Mouse (Mus musculus): ENCODE measurements around the gene Aagab.

The Aagab gene

DNA sequence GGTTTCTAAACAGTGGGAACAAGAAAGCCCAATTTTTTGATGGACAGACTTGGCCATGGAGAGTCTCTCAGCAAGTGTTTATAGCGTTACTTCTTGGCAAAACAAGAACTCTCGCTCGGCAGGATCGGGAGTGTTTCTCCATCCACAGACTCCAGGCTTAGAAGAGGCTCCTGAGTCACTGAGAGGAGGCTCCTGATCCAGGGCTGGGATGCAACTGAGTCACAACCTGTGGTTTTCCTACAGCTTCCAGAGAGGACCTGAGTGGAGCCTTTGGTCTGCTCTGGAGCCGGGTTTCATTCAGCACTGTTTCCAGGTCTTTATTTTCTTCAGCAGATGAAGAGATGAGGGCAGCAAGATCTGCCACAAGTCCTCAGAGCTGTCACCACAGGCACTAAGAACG is 5.5 kb downstream of the Aagab start:
- DNase-seq, result no peak

DNA sequence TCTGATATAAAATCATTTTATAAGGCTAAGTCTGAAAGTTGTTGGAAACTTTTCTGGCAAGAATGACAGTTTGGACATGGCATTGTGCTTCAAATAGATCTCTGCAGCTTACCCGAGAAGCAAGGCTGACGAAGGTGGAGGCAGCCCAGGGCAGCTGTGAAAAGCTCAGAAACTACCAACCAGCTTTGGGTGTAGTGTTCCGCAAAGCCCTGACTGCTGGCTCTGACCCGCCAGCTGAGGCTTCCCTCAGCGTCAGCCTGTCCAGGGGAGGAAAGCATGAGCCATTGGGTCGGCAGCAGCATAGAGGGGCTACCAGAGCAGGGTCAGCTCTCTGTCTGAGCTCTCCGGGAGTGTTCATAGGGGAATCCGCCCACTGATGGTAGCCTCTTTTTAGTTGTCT is 6.8 kb downstream of the Aagab start:
- DNase-seq, result no peak

DNA sequence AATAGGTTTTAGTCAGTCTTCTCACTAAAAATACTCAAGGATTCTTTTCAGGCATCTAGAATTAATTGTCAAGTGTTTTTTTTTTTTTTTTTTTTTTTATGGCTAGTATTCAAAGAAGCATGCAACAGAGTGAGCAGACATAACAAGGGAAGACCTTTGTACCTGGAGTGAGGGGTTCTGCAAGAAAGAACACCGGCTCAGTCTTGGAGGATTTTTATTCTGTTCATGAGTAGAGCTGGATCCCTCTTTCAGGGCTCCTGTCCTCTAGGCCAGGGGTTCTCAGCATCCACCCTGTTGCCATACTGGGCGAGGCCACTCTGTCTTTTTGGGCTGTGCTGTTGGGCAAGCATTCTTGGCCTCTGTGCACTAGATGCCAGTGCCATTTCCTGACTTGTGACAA is 7.3 kb downstream of the Aagab start:
- DNase-seq, result no peak

- DNase-seq, result no peak
Measured at GRCm38 (mm10) chr9:63610231-63610630, 7.8 kb downstream of the Aagab start.

DNA sequence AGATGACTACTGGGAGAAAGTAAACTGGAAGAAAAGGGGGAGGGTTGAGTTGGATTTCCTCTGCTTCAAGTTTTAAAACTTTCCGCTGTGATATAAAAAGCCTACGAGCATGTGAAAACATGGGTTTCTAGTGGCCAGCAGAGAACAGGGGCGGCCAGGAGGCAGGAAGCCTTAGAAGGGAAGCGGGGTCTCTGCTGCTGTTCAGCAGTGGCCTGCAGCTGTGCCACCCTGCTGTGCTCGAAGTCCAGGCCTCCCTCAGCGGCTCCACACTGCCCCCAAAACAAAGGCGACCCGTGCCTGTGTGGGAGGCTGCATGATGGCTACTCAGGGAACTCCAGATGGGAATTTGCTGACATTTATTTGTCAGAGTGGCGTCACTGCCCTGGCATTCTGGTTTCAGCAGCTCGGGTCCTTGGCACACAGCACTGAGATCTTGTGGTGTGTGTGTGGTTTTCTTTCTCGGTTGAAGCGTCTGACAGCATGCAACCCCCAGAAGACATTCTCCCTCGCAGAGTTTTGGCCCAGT is 8.4 kb downstream of the Aagab start:
- DNase-seq, result peak; percentile 43

DNA sequence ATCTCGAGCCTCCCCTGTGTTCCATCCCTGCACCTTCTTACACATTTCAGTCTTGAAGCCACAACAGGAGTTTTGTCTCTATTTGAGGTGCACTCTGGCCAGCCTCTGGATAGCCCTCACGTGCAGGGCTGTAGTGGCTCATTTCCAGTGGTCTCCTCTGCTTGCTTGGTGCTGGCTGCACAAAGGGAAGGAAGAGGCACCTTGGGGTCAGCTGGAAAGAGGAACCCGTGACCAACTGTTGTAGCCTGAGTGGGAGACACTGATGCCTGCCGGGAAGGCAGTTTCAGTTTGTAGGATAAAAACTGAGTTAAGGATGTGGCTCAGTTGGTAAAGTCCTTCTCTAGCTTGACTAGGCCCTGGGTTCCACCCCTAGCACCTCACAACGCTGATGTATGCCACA is 9.5 kb downstream of the Aagab start:
- DNase-seq, result no peak

DNA sequence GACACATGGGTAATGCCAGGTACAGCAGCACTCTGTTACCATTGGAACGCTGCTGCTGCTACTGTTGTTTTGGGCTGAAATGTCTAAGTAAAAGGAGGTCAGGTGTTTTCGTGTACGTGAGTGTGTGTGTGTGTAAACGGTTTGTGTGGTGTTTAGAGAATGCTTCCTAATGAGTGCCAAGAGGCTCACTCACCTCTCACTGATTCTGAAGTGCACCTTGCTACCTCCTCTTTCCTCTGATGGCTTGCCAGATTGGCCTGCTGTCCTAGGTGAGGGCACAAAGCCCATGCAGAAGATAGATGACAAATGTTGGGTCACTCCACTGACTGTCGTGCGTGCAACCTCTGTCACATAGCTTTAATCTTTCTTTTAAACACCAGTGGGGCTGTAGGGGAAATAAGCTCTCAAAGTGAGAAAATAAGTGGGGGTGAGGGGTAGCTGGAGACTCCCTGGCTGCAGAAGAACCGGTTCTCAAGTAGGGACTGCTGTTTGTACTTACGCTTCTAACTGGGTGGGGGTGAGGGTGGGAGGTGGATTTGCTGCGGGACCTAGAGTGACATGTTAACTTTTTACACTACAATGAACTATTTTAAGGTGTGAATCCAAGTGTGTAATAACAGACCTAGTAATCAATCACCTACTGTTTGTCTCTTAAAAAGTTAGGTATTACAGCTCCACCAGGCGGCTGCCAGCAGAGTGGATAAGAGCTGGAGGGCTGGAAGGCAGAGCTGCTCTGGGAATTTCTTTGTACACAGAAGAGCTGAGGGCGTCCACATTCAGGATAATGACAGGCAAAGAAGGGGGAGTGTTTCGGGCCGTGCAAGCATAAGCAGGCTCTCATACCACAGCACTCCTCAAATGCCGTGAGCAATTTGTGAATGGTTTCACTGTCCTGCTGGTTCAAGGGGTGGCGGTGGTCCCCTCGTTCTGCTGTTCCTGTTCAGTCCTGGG is 10.4 kb downstream of the Aagab start:
- no peak for DNase-seq

GRCm38 (mm10) chr9:63613569-63613968 is 11.1 kb downstream of the Aagab start:
- DNase-seq, result no peak

DNA sequence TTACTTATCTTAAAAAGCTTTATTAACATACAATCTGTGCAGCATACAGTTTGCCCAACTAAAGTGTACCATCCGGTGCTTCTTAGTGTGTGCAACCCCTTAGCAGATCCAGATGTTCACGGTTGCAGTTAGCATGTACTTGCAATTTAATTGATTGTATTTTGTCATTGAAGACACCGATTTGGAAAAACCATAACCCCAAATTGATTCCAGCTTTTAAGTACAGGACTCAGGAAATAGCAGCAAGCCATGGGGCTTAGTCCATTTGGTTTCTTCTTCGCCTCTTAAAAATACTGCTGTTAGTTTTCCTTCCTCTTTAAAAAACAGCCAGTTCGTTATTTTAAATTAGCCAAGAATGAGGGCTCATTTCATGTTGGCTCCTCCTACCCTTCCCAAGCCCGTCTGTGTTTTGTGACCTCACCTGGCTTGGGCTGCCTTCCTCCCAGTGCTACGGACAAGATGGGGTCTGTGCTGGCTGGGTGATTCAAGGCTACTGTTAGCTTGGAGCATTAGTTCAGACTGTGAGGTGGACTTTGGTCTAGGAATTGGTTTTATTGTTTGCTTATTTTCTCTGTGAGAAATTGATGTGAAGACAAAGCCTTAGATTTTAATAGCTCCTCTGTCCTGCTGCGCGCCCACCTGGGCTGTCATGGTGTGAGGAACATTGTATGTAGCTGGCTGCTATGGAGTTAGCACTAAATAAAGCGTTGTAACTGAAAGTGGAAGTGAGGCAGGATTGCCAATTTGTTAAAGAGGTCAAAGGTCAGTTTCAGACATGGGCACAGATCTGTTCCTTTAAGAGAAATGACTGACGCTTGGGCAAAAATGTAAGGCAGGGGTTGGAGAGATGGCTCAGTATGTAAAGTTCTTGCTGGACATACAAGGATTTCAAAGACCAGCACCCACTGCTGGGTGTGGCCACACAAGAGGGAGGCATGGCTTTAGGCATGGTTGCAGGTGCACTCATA is 11.8 kb downstream of the Aagab start:
- no peak for DNase-seq

- no peak for DNase-seq
Measured at GRCm38 (mm10) chr9:63617967-63618366, 15.5 kb downstream of the Aagab start.

- no peak for DNase-seq
Measured at GRCm38 (mm10) chr9:63623895-63624569, 21.6 kb downstream of the Aagab start.

GRCm38 (mm10) chr9:63625090-63625756 is 22.8 kb downstream of the Aagab start:
- DNase-seq, result no peak

DNA sequence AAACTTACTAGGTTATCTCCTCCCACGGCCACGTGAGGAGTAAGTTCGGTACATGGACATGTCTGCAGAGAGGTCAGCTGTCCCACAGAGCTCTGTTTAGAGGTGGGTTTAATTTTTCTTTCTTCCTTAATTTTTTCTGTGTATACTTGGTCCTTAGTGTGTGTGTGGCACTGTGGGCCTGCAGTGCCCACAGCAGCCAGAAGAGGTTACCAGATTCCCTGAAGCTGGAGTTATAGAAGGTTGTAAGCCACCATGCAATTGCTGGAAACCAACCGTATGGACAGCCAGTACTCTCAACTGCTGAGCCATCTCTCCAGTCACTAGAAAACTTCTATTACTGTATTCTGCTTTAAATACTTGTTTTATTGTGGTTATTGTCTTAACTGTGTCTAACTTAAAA is 29.6 kb downstream of the Aagab start:
- DNase-seq, result no peak

DNA sequence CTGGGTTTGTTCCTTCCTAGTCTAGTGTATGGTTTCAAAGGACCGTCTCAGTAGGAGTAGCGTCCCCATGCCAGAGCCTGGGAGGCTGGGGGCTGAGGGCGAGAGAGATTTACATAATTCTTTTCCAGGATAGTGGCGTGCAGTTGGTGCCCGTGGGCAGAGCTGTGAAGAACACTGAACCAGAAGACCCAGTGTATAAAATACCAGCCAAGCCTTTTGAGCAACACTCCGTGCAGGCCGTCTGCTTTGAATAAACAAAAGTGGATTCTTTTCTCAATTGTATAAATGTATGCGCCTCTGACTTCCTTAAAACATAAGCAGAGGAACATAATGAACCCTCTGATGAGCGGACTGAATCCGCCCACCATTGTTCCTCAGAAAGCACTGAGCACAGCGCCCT is 30.5 kb downstream of the Aagab start:
- no peak for DNase-seq

GRCm38 (mm10) chr9:63633334-63633733 is 30.9 kb downstream of the Aagab start:
- DNase-seq, result no peak

- no peak for DNase-seq
Measured at GRCm38 (mm10) chr9:63636113-63636512, 33.7 kb downstream of the Aagab start.

GRCm38 (mm10) chr9:63641983-63642646 is 39.7 kb downstream of the Aagab start:
- no peak for DNase-seq

GRCm38 (mm10) chr9:63644011-63644410 is 41.6 kb downstream of the Aagab start:
- no peak for DNase-seq

DNA sequence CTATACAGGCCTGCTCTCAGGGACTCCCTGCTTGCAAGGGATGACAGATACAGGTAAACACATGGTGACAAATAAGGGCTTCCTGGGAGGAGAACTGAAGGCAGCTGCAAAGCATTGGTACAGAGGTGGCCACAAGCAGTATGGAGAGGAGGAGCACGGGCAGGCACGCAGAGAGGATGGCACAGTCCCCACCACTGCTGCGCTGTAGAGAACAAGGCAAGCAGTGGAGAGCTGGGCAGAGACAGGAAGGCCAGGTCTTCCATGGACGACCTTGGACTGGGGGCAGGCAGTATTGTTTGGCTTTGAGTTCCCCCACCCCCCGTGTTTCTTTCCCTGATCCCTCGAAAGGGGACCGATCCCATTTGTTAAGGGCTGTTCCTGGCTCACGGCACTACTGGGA is 42.6 kb downstream of the Aagab start:
- DNase-seq, result no peak

DNA sequence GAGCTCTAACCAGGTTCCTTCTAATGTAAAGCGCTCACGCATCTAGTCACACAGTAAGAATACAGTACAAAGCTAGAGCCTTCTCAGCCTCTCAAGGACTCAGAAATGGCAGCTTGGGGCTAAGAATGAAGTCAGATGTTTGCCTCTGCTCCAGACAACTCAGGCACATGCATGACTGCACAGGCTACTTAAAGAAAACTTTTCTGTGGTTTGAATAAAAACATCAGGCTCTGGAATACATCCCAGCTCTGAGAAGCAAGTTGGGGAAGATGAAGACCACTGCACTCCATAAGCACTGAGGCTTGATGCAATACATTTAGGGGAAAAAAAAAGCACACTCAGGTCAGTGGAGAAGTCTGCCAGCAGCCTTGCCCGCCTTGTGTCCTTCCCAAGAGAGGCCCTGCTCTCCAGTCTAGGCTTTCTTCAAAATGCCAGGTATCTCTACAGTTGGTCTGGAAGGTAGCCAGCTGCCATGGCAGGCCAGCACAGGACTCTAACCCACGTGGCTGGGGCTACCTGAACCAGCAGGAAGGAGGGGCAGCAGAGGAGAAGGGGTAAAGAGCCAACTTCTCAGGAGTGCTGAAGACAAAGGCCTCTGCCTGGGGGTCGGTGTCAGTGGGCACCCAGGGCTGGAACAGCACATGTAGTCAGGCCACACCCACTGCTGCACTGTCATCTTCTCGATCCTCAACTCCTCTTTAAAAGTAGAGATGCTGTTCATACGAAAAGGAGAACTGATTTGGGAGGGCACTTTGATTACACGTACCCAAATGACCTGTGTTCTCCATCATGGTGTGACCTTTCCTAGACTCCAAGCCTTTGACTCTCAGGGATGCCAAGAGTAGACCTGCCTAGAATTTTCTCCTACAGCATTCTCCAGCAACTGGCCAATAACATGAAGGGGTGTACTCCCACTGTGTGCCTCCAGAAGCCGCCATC is 45.4 kb downstream of the Aagab start:
- DNase-seq, result no peak

All from thymus, postnatal 14 days (tissue).